Mouse (Mus musculus): ENCODE results near the gene Twf2. TPM values are rescaled to one million over a fixed set of nuclear protein-coding genes. Genes with fewer than 3 reads are reported as not detected.

Twf2 gene
- total RNA-seq, 2 experiments from 2014 or later, result 204 to 208 TPM

- peak; percentile 62 for DNase-seq (ENCODE audit: low spot score)
Measured at GRCm38 (mm10) chr9:106209954-106210353, 7.0 kb downstream of the Twf2 start.

- DNase-seq (ENCODE audit: low spot score), result no peak
Measured at GRCm38 (mm10) chr9:106210853-106211609, 8.1 kb downstream of the Twf2 start.

- peak; percentile 81 for DNase-seq (ENCODE audit: low spot score)
Measured at GRCm38 (mm10) chr9:106211680-106212593, 9.0 kb downstream of the Twf2 start.

- DNase-seq (ENCODE audit: low spot score), result no peak
Measured at GRCm38 (mm10) chr9:106212594-106212981, 9.7 kb downstream of the Twf2 start.

- no peak for DNase-seq (ENCODE audit: low spot score)
Measured at GRCm38 (mm10) chr9:106215341-106216125, 12.6 kb downstream of the Twf2 start.

GRCm38 (mm10) chr9:106216971-106217370 is 14.1 kb downstream of the Twf2 start:
- DNase-seq (ENCODE audit: low spot score), result no peak

- DNase-seq (ENCODE audit: low spot score), result no peak
Measured at GRCm38 (mm10) chr9:106220894-106221523, 18.1 kb downstream of the Twf2 start.

GRCm38 (mm10) chr9:106222261-106222851 is 19.4 kb downstream of the Twf2 start, which contains the start of gene Tlr9:
TSS of gene Tlr9 (plus strand) at chr9:106222598.
- no peak for DNase-seq (ENCODE audit: low spot score)

- DNase-seq (ENCODE audit: low spot score), result no peak
Measured at GRCm38 (mm10) chr9:106222994-106223393, 20.1 kb downstream of the Twf2 start.

GRCm38 (mm10) chr9:106225469-106226150 is 22.7 kb downstream of the Twf2 start:
- no peak for DNase-seq (ENCODE audit: low spot score)

GRCm38 (mm10) chr9:106226151-106226682 is 23.3 kb downstream of the Twf2 start:
- DNase-seq (ENCODE audit: low spot score), result no peak

GRCm38 (mm10) chr9:106227790-106228429 is 25.0 kb downstream of the Twf2 start:
- DNase-seq (ENCODE audit: low spot score), result no peak

GRCm38 (mm10) chr9:106230051-106230733 is 27.3 kb downstream of the Twf2 start:
- no peak for DNase-seq (ENCODE audit: low spot score)

- DNase-seq (ENCODE audit: low spot score), result no peak
Measured at GRCm38 (mm10) chr9:106230734-106231106, 27.8 kb downstream of the Twf2 start.

- no peak for DNase-seq (ENCODE audit: low spot score)
Measured at GRCm38 (mm10) chr9:106231220-106231619, 28.3 kb downstream of the Twf2 start.

GRCm38 (mm10) chr9:106231816-106232215 is 28.9 kb downstream of the Twf2 start:
- DNase-seq (ENCODE audit: low spot score), result no peak

- DNase-seq (ENCODE audit: low spot score), result no peak
Measured at GRCm38 (mm10) chr9:106232956-106233355, 30.0 kb downstream of the Twf2 start.

- DNase-seq (ENCODE audit: low spot score), result no peak
Measured at GRCm38 (mm10) chr9:106233953-106234352, 31.0 kb downstream of the Twf2 start.

Measured in gastrocnemius, adult 18-20 months (tissue).